Mouse (Mus musculus) forebrain, embryonic 11.5 days (tissue): Measurements from ENCODE around the gene Tbc1d16. TPM values are rescaled to one million over a fixed set of nuclear protein-coding genes. Genes with fewer than 3 reads are reported as not detected.

Experiments used
- microRNA-seq: library from miRNA; unstranded; fragments of <30 nt; microRNA quantifications from one replicate; pipeline ENCODE4, GENCODE M21; 2016; ENCODE audit not compliant: insufficient number of aligned reads
- polyA plus RNA-seq: library from polyadenylated mRNA; unstranded; fragments of >200 nt; fragmentation: Nextera tagmentation; extraction: Ambion mirVana; gene quantifications from 2 replicates; pipeline ENCODE4 v1.2.1, GENCODE M21; 2014

The Tbc1d16 gene
- polyA plus RNA-seq, 1 experiment from 2014 or later: 20.8 TPM

Small RNA genes lying within 50 kb of the gene (microRNA-seq; reads per million reads assigned to microRNA genes)
- gene Mir6934: not detected

Other genes with a start within 250 kb of the Tbc1d16 start
- gene Enpp7, start 240.3 kb downstream of the Tbc1d16 start, polyA plus RNA-seq: not detected in 2 replicates
- 101 and 103 TPM in 2 replicates for gene Cbx2, start 205.5 kb downstream of the Tbc1d16 start, polyA plus RNA-seq
- gene Cbx8, start 187.5 kb downstream of the Tbc1d16 start, polyA plus RNA-seq: 9.5 and 11.2 TPM in 2 replicates
- gene Cbx4, start 142.3 kb downstream of the Tbc1d16 start, polyA plus RNA-seq: 6.4 and 7.0 TPM in 2 replicates
- gene Ccdc40, start 73 bp upstream of the Tbc1d16 start, polyA plus RNA-seq: 19.5 and 22.1 TPM in 2 replicates
- 28.4 and 28.7 TPM in 2 replicates for gene Gaa, start 39.4 kb upstream of the Tbc1d16 start, polyA plus RNA-seq
- 409 and 463 TPM in 2 replicates for gene Eif4a3, start 71.6 kb upstream of the Tbc1d16 start, polyA plus RNA-seq
- 0.15 TPM in 1 of 2 replicates, not detected in the other for gene Card14, start 79.3 kb upstream of the Tbc1d16 start, polyA plus RNA-seq
- 6.6 and 7.3 TPM in 2 replicates for gene Sgsh, start 127.0 kb upstream of the Tbc1d16 start, polyA plus RNA-seq
- gene Slc26a11, start 127.1 kb upstream of the Tbc1d16 start, polyA plus RNA-seq: 7.2 and 7.9 TPM in 2 replicates
- gene Rnf213, start 164.6 kb upstream of the Tbc1d16 start, polyA plus RNA-seq: 1.8 and 2.1 TPM in 2 replicates